Mouse (Mus musculus): ENCODE measurements around the gene Il4. TPM values are rescaled to one million over a fixed set of nuclear protein-coding genes. Genes with fewer than 3 reads are reported as not detected.

Il4 gene
- polyA plus RNA-seq, 1 experiment from 2014 or later: 4.3 TPM

GRCm38 (mm10) chr11:53637046-53637802 lies 18.8 kb upstream of the Il4 start:
- no peaks in the 10 kb centered on the region for H3K9me3 ChIP-seq
- H3K36me3 ChIP-seq: no peaks in the 10 kb centered on the region
- 23% methylated on average over 21 of the region's 21 CpGs for WGBS
- peaks cover 7% of the 10 kb centered on the region for H3K4me1 ChIP-seq
- no peak overlapping the region for H3K4me3 ChIP-seq
- no peak overlapping the region for H3K27ac ChIP-seq (replicated peaks)
- H3K9ac ChIP-seq (replicated peaks): no peak overlapping the region
- H3K27me3 ChIP-seq: peaks cover 5% of the 10 kb centered on the region; the same call in 1 of the 2 replicates
- ATAC-seq (replicated peaks): no peak
- H3K4me2 ChIP-seq (replicated peaks): no peak overlapping the region

- Histone ChIP-seq H3K27ac (replicated peaks) (no peak overlapping the region), H3K9me3 (no peaks in the 10 kb centered on the region), H3K27me3 (peaks cover 5% of the 10 kb centered on the region; the same call in 1 of the 2 replicates), H3K36me3 (no peaks in the 10 kb centered on the region), H3K9ac (replicated peaks) (peak overlapping the region; percentile 49), H3K4me3 (peak overlapping the region; percentile 33), H3K4me2 (replicated peaks) (peak overlapping the region; percentile 63), H3K4me1 (peaks cover 7% of the 10 kb centered on the region)
- WGBS: 4% methylated on average over 39 of the region's 40 CpGs
- ATAC-seq (replicated peaks): no peak
Measured at GRCm38 (mm10) chr11:53636183-53636646, 17.7 kb upstream of the Il4 start.

GRCm38 (mm10) chr11:53635590-53636182 lies 17.2 kb upstream of the Il4 start:
- H3K4me2 ChIP-seq (replicated peaks): peak overlapping the region; percentile 63
- H3K4me1 ChIP-seq: peaks cover 7% of the 10 kb centered on the region
- peak overlapping the region; percentile 49; the same call in 1 of the 2 replicates for H3K9ac ChIP-seq (replicated peaks)
- no peak overlapping the region for H3K27ac ChIP-seq (replicated peaks)
- H3K27me3 ChIP-seq: peaks cover 5% of the 10 kb centered on the region; the same call in 1 of the 2 replicates
- WGBS: 46% methylated on average over 9 of the region's 9 CpGs
- H3K9me3 ChIP-seq: no peaks in the 10 kb centered on the region
- H3K4me3 ChIP-seq: peak overlapping the region; percentile 33
- no peak for ATAC-seq (replicated peaks)
- H3K36me3 ChIP-seq: no peaks in the 10 kb centered on the region

GRCm38 (mm10) chr11:53634556-53634955 lies 16.1 kb upstream of the Il4 start, which contains the start of gene Il13:
Il13 (minus strand) TSS chr11:53634702.
- Histone ChIP-seq H3K4me3 (no peak within 1 kb of the TSS), H3K27me3 (peaks cover 5% of the 10 kb centered on the region; the same call in 1 of the 2 replicates), H3K36me3 (no peaks in the 10 kb centered on the region), H3K27ac (replicated peaks) (no peak within 1 kb of the TSS), H3K4me1 (peaks cover 7% of the 10 kb centered on the region), H3K9me3 (no peaks in the 10 kb centered on the region), H3K9ac (replicated peaks) (no peak within 1 kb of the TSS), H3K4me2 (replicated peaks) (no peak within 1 kb of the TSS)
- 88% methylated on average over 8 of the region's 8 CpGs for WGBS
- ATAC-seq (replicated peaks): no peak

GRCm38 (mm10) chr11:53633644-53634043 lies 15.2 kb upstream of the Il4 start:
- no peak for ATAC-seq (replicated peaks)
- no peaks in the 10 kb centered on the region for H3K9me3 ChIP-seq

GRCm38 (mm10) chr11:53632122-53632733 lies 13.8 kb upstream of the Il4 start:
- H3K36me3 ChIP-seq: no peaks in the 10 kb centered on the region
- H3K4me2 ChIP-seq (replicated peaks): no peak overlapping the region
- H3K4me1 ChIP-seq: peaks cover 7% of the 10 kb centered on the region
- no peak overlapping the region for H3K9ac ChIP-seq (replicated peaks)
- peaks cover 5% of the 10 kb centered on the region; the same call in 1 of the 2 replicates for H3K27me3 ChIP-seq
- 71% methylated on average over 14 of the region's 14 CpGs for WGBS
- H3K4me3 ChIP-seq: no peak overlapping the region
- H3K27ac ChIP-seq (replicated peaks): no peak overlapping the region
- H3K9me3 ChIP-seq: no peaks in the 10 kb centered on the region
- no peak for ATAC-seq (replicated peaks)

More at GRCm38 (mm10) chr11:53633644-53634043, 15.2 kb upstream of the Il4 start:
- H3K4me1 ChIP-seq: peaks cover 7% of the 10 kb centered on the region
- H3K27ac ChIP-seq (replicated peaks): no peak overlapping the region
- 85% methylated on average over 7 of the region's 7 CpGs for WGBS
- H3K9ac ChIP-seq (replicated peaks): no peak overlapping the region
- H3K36me3 ChIP-seq: no peaks in the 10 kb centered on the region
- no peak overlapping the region for H3K4me2 ChIP-seq (replicated peaks)
- no peak overlapping the region for H3K4me3 ChIP-seq
- H3K27me3 ChIP-seq: peaks cover 5% of the 10 kb centered on the region; the same call in 1 of the 2 replicates

GRCm38 (mm10) chr11:53627859-53628258 lies 9.4 kb upstream of the Il4 start:
- no peak overlapping the region for H3K4me2 ChIP-seq (replicated peaks)
- WGBS: 13% methylated on average over 1 of the region's 1 CpGs
- no peak overlapping the region for H3K27ac ChIP-seq (replicated peaks)
- H3K27me3 ChIP-seq: no peaks in the 10 kb centered on the region
- H3K9me3 ChIP-seq: no peaks in the 10 kb centered on the region
- H3K4me1 ChIP-seq: no peaks in the 10 kb centered on the region
- ATAC-seq (replicated peaks): peak; percentile 63
- no peaks in the 10 kb centered on the region for H3K36me3 ChIP-seq
- no peak overlapping the region for H3K4me3 ChIP-seq
- H3K9ac ChIP-seq (replicated peaks): no peak overlapping the region

- no peaks in the 10 kb centered on the region for H3K27me3 ChIP-seq
- no peaks in the 10 kb centered on the region for H3K36me3 ChIP-seq
- 68% methylated on average over 17 of the region's 17 CpGs for WGBS
- no peak overlapping the region for H3K4me2 ChIP-seq (replicated peaks)
- no peak overlapping the region for H3K9ac ChIP-seq (replicated peaks)
- no peak overlapping the region for H3K27ac ChIP-seq (replicated peaks)
- H3K4me1 ChIP-seq: no peaks in the 10 kb centered on the region
- H3K4me3 ChIP-seq: no peak overlapping the region
- no peaks in the 10 kb centered on the region for H3K9me3 ChIP-seq
- ATAC-seq (replicated peaks): no peak
Measured at GRCm38 (mm10) chr11:53626802-53627373, 8.4 kb upstream of the Il4 start.

- no peak for ATAC-seq (replicated peaks)
- Histone ChIP-seq H3K27ac (replicated peaks) (no peak overlapping the region), H3K36me3 (no peaks in the 10 kb centered on the region), H3K9ac (replicated peaks) (no peak overlapping the region), H3K4me3 (no peak overlapping the region), H3K27me3 (no peaks in the 10 kb centered on the region), H3K9me3 (no peaks in the 10 kb centered on the region), H3K4me1 (no peaks in the 10 kb centered on the region), H3K4me2 (replicated peaks) (no peak overlapping the region)
- WGBS: 92% methylated on average over 2 of the region's 2 CpGs
Measured at GRCm38 (mm10) chr11:53624124-53624523, 5.7 kb upstream of the Il4 start.

GRCm38 (mm10) chr11:53623573-53623972 lies 5.1 kb upstream of the Il4 start:
- no peaks in the 10 kb centered on the region for H3K4me1 ChIP-seq
- 98% methylated on average over 9 of the region's 9 CpGs for WGBS
- no peak overlapping the region for H3K4me3 ChIP-seq
- H3K27me3 ChIP-seq: no peaks in the 10 kb centered on the region
- no peaks in the 10 kb centered on the region for H3K9me3 ChIP-seq
- H3K27ac ChIP-seq (replicated peaks): no peak overlapping the region
- no peaks in the 10 kb centered on the region for H3K36me3 ChIP-seq
- no peak overlapping the region for H3K9ac ChIP-seq (replicated peaks)
- no peak overlapping the region for H3K4me2 ChIP-seq (replicated peaks)
- no peak for ATAC-seq (replicated peaks)

- no peak overlapping the region for H3K9ac ChIP-seq (replicated peaks)
- no peaks in the 10 kb centered on the region for H3K27me3 ChIP-seq
- no peaks in the 10 kb centered on the region for H3K4me1 ChIP-seq
- 85% methylated on average over 6 of the region's 6 CpGs for WGBS
- no peak for ATAC-seq (replicated peaks)
- H3K4me2 ChIP-seq (replicated peaks): no peak overlapping the region
- no peak overlapping the region for H3K4me3 ChIP-seq
- H3K27ac ChIP-seq (replicated peaks): no peak overlapping the region
- H3K36me3 ChIP-seq: no peaks in the 10 kb centered on the region
- no peaks in the 10 kb centered on the region for H3K9me3 ChIP-seq
Measured at GRCm38 (mm10) chr11:53622440-53622806, 4.0 kb upstream of the Il4 start.

All from forebrain, embryonic 15.5 days (tissue).